Mouse (Mus musculus): ENCODE results near the gene Golga7b. TPM values are rescaled to one million over a fixed set of nuclear protein-coding genes. Genes with fewer than 3 reads are reported as not detected.
A peak's percentile ranks its signal among the peaks of the same experiment; 100 is the strongest.

The Golga7b gene
- polyA plus RNA-seq, 1 experiment from 2014 or later = not detected

DNA sequence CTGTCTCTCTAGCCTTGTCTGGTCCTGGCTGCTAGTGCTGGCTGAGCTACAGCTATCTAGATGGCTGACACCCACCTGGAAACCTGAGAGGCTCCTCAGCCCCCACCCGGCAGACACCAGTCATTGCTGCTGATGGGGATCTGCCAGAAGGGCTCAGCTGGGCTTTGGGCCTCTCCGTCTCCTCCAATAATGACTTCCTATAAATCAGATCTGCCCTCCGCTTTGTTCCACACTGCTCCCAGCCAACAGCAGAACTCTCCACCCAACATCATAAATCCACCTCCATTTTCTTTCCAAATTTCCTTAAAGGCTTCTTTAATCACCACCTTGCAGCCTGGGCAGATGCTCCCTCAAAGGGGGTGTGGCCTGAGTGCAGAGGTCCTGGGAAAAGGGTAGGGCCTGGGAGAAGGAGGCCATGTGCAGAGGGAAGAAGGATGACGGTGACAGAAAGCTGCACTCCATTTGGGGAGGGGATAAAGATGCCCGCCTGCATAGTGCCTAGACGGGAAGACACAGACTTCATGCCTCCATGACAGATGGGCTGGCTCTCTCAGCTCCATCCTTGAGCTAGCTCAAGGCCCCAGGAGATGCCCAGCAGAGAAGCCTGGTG is 67.8 kb downstream of the Golga7b start:
- Histone ChIP-seq H3K9me3 (ENCODE audit: control insufficient read depth, low read length) (no peaks in the 10 kb centered on the region), H3K27ac (replicated peaks; ENCODE audit: low read depth, low read length) (no peak overlapping the region), H3K4me2 (ENCODE audit: low read depth, severe bottlenecking) (no peak overlapping the region), H3K4me3 (ENCODE audit: low read depth, low read length) (no peak overlapping the region), H3K36me3 (ENCODE audit: control insufficient read depth, insufficient read depth, low read length) (no peaks in the 10 kb centered on the region), H3K9ac (ENCODE audit: low read length) (no peak overlapping the region), H3K4me1 (ENCODE audit: control insufficient read depth, insufficient read depth, low read length) (no peaks in the 10 kb centered on the region), H3K27me3 (ENCODE audit: control insufficient read depth, insufficient read depth, low read length) (no peaks in the 10 kb centered on the region)
- ATAC-seq (ENCODE audit: insufficient number of reproducible peaks, low FRiP score, low TSS enrichment, low read depth) (no peak), DNase-seq (ENCODE audit: low spot score) (no peak)
- 50% methylated on average over 6 of the region's 6 CpGs for WGBS

DNA sequence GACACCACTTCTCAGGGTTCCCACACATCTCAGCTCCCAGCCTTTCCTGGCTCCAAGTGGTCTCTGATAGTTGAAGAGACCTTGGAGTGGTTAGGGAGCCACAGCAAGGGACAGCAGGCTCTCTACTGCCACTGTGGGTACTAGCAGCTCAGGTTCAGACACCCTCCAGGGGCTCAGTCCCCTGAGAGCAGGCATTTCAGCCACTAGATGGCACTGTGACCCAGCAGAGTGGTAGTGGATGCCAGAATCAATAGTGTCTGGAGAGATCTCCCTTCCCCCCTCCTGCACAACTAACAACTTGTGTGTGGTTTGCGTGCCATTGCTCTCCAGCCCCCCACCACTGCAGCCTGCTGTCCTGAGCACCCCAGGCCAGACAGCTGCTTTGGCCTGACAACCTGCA is 68.5 kb downstream of the Golga7b start:
- peak; percentile 92 for DNase-seq (ENCODE audit: low spot score)
- Histone ChIP-seq H3K4me3 (ENCODE audit: low read depth, low read length) (no peak overlapping the region), H3K27me3 (ENCODE audit: control insufficient read depth, insufficient read depth, low read length) (no peaks in the 10 kb centered on the region), H3K4me1 (ENCODE audit: control insufficient read depth, insufficient read depth, low read length) (no peaks in the 10 kb centered on the region), H3K27ac (replicated peaks; ENCODE audit: low read depth, low read length) (no peak overlapping the region), H3K9ac (ENCODE audit: low read length) (no peak overlapping the region), H3K9me3 (ENCODE audit: control insufficient read depth, low read length) (no peaks in the 10 kb centered on the region), H3K4me2 (ENCODE audit: low read depth, severe bottlenecking) (no peak overlapping the region), H3K36me3 (ENCODE audit: control insufficient read depth, insufficient read depth, low read length) (no peaks in the 10 kb centered on the region)
- ATAC-seq (ENCODE audit: insufficient number of reproducible peaks, low FRiP score, low TSS enrichment, low read depth) = no peak
- WGBS = 11% methylated on average over 1 of the region's 1 CpGs

DNA sequence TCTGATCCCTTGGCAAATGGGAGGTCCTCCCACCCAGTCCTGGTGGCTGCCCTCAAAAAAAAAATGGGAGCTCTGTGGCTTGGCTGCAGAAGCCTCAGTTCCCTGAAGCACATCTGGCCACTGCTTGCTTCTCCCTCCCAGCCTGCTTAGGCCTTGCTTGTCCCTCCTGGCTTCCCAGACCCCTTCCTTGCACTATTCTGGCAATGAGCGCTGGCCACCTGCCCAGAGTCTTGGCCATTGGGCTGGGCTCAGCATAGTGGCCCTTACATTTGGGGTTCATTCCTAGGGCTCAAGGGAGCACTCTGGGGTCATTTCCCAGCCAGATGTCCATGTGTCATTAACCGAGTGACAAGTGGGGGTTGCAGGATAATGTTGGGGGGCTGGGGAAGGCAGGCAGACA is 69.2 kb downstream of the Golga7b start:
- no peak overlapping the region for H3K27ac ChIP-seq (replicated peaks; ENCODE audit: low read depth, low read length)
- H3K36me3 ChIP-seq (ENCODE audit: control insufficient read depth, insufficient read depth, low read length) = no peaks in the 10 kb centered on the region
- H3K4me1 ChIP-seq (ENCODE audit: control insufficient read depth, insufficient read depth, low read length) = no peaks in the 10 kb centered on the region
- H3K9ac ChIP-seq (ENCODE audit: low read length) = no peak overlapping the region
- no peak overlapping the region for H3K4me3 ChIP-seq (ENCODE audit: low read depth, low read length)
- ATAC-seq (ENCODE audit: insufficient number of reproducible peaks, low FRiP score, low TSS enrichment, low read depth) = no peak
- no peak for DNase-seq (ENCODE audit: low spot score)
- H3K27me3 ChIP-seq (ENCODE audit: control insufficient read depth, insufficient read depth, low read length) = no peaks in the 10 kb centered on the region
- 95% methylated on average over 2 of the region's 2 CpGs for WGBS
- H3K9me3 ChIP-seq (ENCODE audit: control insufficient read depth, low read length) = no peaks in the 10 kb centered on the region
- no peak overlapping the region for H3K4me2 ChIP-seq (ENCODE audit: low read depth, severe bottlenecking)

DNA sequence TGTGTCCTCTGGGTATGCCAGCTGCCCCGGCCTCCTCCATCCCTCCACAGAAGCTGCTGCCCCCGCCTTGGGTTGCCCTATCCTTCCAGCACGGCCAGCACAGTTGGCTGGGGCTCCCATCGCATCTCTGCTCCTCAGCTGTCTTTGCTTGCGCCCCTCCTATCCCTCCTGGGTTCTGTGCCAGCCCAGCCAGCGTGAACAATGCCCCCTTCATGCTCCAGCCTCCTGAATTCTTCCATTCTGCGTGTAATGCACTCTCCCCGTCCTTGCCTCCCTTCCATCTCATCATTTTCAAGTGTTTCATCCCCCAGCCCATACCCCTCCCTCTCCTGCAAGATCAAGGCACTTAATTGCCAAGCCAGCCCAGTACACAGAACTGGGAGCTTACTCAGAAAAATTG is 69.6 kb downstream of the Golga7b start:
- Histone ChIP-seq H3K9me3 (ENCODE audit: control insufficient read depth, low read length) (no peaks in the 10 kb centered on the region), H3K27ac (replicated peaks; ENCODE audit: low read depth, low read length) (no peak overlapping the region), H3K9ac (ENCODE audit: low read length) (no peak overlapping the region), H3K27me3 (ENCODE audit: control insufficient read depth, insufficient read depth, low read length) (no peaks in the 10 kb centered on the region), H3K4me3 (ENCODE audit: low read depth, low read length) (no peak overlapping the region), H3K4me2 (ENCODE audit: low read depth, severe bottlenecking) (no peak overlapping the region), H3K36me3 (ENCODE audit: control insufficient read depth, insufficient read depth, low read length) (no peaks in the 10 kb centered on the region), H3K4me1 (ENCODE audit: control insufficient read depth, insufficient read depth, low read length) (no peaks in the 10 kb centered on the region)
- no peak for ATAC-seq (ENCODE audit: insufficient number of reproducible peaks, low FRiP score, low TSS enrichment, low read depth)
- DNase-seq (ENCODE audit: low spot score) = no peak
- 74% methylated on average over 8 of the region's 8 CpGs for WGBS

DNA sequence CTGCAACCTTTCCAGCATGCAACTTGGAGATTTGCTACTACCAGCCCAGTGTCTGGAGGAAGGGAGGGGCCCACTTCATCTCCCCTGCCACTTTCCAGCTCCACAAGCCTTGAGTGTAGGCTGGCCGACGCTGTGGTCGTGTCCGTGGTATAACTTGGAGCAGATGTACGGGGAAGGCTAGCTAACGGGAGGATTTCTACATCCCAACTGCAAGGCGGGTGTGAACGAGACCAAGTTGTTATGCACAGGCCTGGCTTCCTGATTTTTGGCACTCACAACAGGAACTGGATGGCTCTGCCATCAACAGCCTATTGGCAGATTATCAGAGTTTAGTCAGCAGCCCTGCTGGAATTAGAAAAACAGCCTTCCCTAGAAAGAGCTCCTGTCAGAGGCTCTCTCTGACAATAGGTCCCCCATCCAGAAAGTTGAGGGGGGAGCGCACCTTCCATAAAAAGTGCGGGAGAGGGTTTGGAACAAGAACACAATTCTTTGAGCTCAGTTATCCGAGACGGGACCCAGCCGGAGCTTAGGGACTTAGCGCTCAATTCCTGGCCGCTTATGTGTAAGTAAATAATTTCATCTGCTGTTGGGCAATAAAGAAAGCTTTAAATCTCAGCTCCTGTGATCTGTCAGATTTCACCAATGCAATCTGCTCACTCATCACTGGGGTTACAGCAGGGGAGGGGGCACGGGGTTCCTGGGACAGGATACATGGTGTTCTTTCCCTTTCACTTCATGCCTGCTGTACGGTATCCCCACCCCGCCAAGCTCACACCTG is 70.5 kb downstream of the Golga7b start:
- Histone ChIP-seq H3K27ac (replicated peaks; ENCODE audit: low read depth, low read length) (no peak overlapping the region), H3K4me2 (ENCODE audit: low read depth, severe bottlenecking) (no peak overlapping the region), H3K27me3 (ENCODE audit: control insufficient read depth, insufficient read depth, low read length) (no peaks in the 10 kb centered on the region), H3K9ac (ENCODE audit: low read length) (no peak overlapping the region), H3K4me3 (ENCODE audit: low read depth, low read length) (no peak overlapping the region), H3K9me3 (ENCODE audit: control insufficient read depth, low read length) (no peaks in the 10 kb centered on the region), H3K36me3 (ENCODE audit: control insufficient read depth, insufficient read depth, low read length) (no peaks in the 10 kb centered on the region), H3K4me1 (ENCODE audit: control insufficient read depth, insufficient read depth, low read length) (no peaks in the 10 kb centered on the region)
- no peak for ATAC-seq (ENCODE audit: insufficient number of reproducible peaks, low FRiP score, low TSS enrichment, low read depth)
- WGBS = 53% methylated on average over 18 of the region's 18 CpGs
- DNase-seq (ENCODE audit: low spot score) = no peak

Small RNAs within 50 kb of the gene (microRNA-seq; reads per million reads assigned to microRNA genes)
- gene Gm26339 (not detected), gene Mir3085 (not detected)

Other genes with a start within 250 kb of the Golga7b start
- 0.31 and 0.92 TPM in 2 replicates for gene Ankrd2, start 211.6 kb upstream of the Golga7b start, polyA plus RNA-seq (2014; fragmentation: Nextera tagmentation; extraction: Ambion mirVana)
- 1.1 and 1.4 TPM in 2 replicates for gene Hoga1, start 202.0 kb upstream of the Golga7b start, polyA plus RNA-seq (2014; fragmentation: Nextera tagmentation; extraction: Ambion mirVana)
- gene 4933411K16Rik, start 195.3 kb upstream of the Golga7b start, polyA plus RNA-seq (2014; fragmentation: Nextera tagmentation; extraction: Ambion mirVana) = not detected in 2 replicates
- gene Morn4, start 161.2 kb upstream of the Golga7b start, polyA plus RNA-seq (2014; fragmentation: Nextera tagmentation; extraction: Ambion mirVana) = 42.2 and 46.2 TPM in 2 replicates
- gene Pi4k2a, start 157.1 kb upstream of the Golga7b start, polyA plus RNA-seq (2014; fragmentation: Nextera tagmentation; extraction: Ambion mirVana) = 28.4 and 29.4 TPM in 2 replicates
- 24.1 and 26.0 TPM in 2 replicates for gene Avpi1, start 118.5 kb upstream of the Golga7b start, polyA plus RNA-seq (2014; fragmentation: Nextera tagmentation; extraction: Ambion mirVana)
- gene Marveld1, start 100.2 kb upstream of the Golga7b start, polyA plus RNA-seq (2014; fragmentation: Nextera tagmentation; extraction: Ambion mirVana) = 12.3 and 16.6 TPM in 2 replicates
- 11.7 and 12.6 TPM in 2 replicates for gene Zfyve27, start 83.6 kb upstream of the Golga7b start, polyA plus RNA-seq (2014; fragmentation: Nextera tagmentation; extraction: Ambion mirVana)
- gene Sfrp5, start 45.3 kb upstream of the Golga7b start, polyA plus RNA-seq (2014; fragmentation: Nextera tagmentation; extraction: Ambion mirVana) = 0.13 and 0.25 TPM in 2 replicates
- 1.2 and 1.7 TPM in 2 replicates for gene Crtac1, start 184.2 kb downstream of the Golga7b start, polyA plus RNA-seq (2014; fragmentation: Nextera tagmentation; extraction: Ambion mirVana)

All from limb, embryonic 11.5 days (tissue).